Mouse (Mus musculus): Measurements from ENCODE around the gene Nsfl1c.
"Not testable (repeated sequence)": the region's sequence is repeated elsewhere in the genome, so short reads cannot be mapped to it uniquely, and the experiment has no call there.

Nsfl1c gene

GRCm38 (mm10) chr2:151494035-151494803 lies at the start of gene Nsfl1c:
Gene Nsfl1c, plus strand, starts transcription at chr2:151494182.
- peak; percentile 96 for DNase-seq (ENCODE audit: low spot score)

- not testable (repeated sequence) for DNase-seq (ENCODE audit: low spot score)
These were observed 17.9 kb upstream of the Nsfl1c start, which contains the start of gene 4921509C19Rik for GRCm38 (mm10) chr2:151476053-151476452. Gene 4921509C19Rik, minus strand, starts transcription at chr2:151476153.

- no peak for DNase-seq (ENCODE audit: low spot score)
These were observed 7.5 kb upstream of the Nsfl1c start for GRCm38 (mm10) chr2:151486496-151486895.

GRCm38 (mm10) chr2:151498358-151498757 lies 4.4 kb downstream of the Nsfl1c start:
- no peak for DNase-seq (ENCODE audit: low spot score)

GRCm38 (mm10) chr2:151500442-151501007 lies 6.5 kb downstream of the Nsfl1c start:
- DNase-seq (ENCODE audit: low spot score) = no peak

- DNase-seq (ENCODE audit: low spot score) = no peak
These were observed 10.2 kb downstream of the Nsfl1c start for GRCm38 (mm10) chr2:151504226-151504625.

- DNase-seq (ENCODE audit: low spot score) = peak; percentile 27
These were observed 18.2 kb downstream of the Nsfl1c start for GRCm38 (mm10) chr2:151512199-151512598.

- no peak for DNase-seq (ENCODE audit: low spot score)
These were observed 19.7 kb downstream of the Nsfl1c start for GRCm38 (mm10) chr2:151513525-151514285.

GRCm38 (mm10) chr2:151519000-151519399 lies 25.0 kb downstream of the Nsfl1c start:
- no peak for DNase-seq (ENCODE audit: low spot score)

GRCm38 (mm10) chr2:151524324-151525041 lies 30.5 kb downstream of the Nsfl1c start:
- no peak for DNase-seq (ENCODE audit: low spot score)

- DNase-seq (ENCODE audit: low spot score) = no peak
These were observed 31.5 kb downstream of the Nsfl1c start for GRCm38 (mm10) chr2:151525520-151525919.

- no peak for DNase-seq (ENCODE audit: low spot score)
These were observed 34.1 kb downstream of the Nsfl1c start for GRCm38 (mm10) chr2:151528066-151528465.

- DNase-seq (ENCODE audit: low spot score) = no peak
These were observed 35.2 kb downstream of the Nsfl1c start for GRCm38 (mm10) chr2:151529169-151529568.

GRCm38 (mm10) chr2:151530378-151531230 lies 36.6 kb downstream of the Nsfl1c start:
- DNase-seq (ENCODE audit: low spot score) = no peak

GRCm38 (mm10) chr2:151533632-151534031 lies 39.6 kb downstream of the Nsfl1c start:
- DNase-seq (ENCODE audit: low spot score) = no peak

- DNase-seq (ENCODE audit: low spot score) = no peak
These were observed 42.1 kb downstream of the Nsfl1c start for GRCm38 (mm10) chr2:151535961-151536617.

GRCm38 (mm10) chr2:151536618-151536974 lies 42.6 kb downstream of the Nsfl1c start:
- no peak for DNase-seq (ENCODE audit: low spot score)

GRCm38 (mm10) chr2:151538646-151539045 lies 44.7 kb downstream of the Nsfl1c start:
- DNase-seq (ENCODE audit: low spot score) = no peak

GRCm38 (mm10) chr2:151542323-151543062 lies 48.5 kb downstream of the Nsfl1c start, which contains the start of gene Fkbp1a:
Gene Fkbp1a, plus strand, starts transcription at chr2:151542483.
- DNase-seq (ENCODE audit: low spot score) = peak; percentile 91
